Mouse (Mus musculus): ENCODE data around the gene Tbx18. TPM values are rescaled to one million over a fixed set of nuclear protein-coding genes. Genes with fewer than 3 reads are reported as not detected.

Gene Tbx18
- polyA plus RNA-seq, 1 experiment = not detected

- no peak for TF ChIP-seq GATA1 (IDR thresholded peaks at IDR 0.05; ENCODE audit: low read length)
These were observed 644 bp downstream of the Tbx18 start for GRCm38 (mm10) chr9:87730271-87730960.

GRCm38 (mm10) chr9:87729316-87730270 is 1.5 kb downstream of the Tbx18 start:
- TF ChIP-seq GATA1 (IDR thresholded peaks at IDR 0.05; ENCODE audit: low read length) = no peak

- TF ChIP-seq GATA1 (IDR thresholded peaks at IDR 0.05; ENCODE audit: low read length) = no peak
These were observed 3.0 kb downstream of the Tbx18 start for GRCm38 (mm10) chr9:87728107-87728506.

GRCm38 (mm10) chr9:87727155-87727953 is 3.7 kb downstream of the Tbx18 start:
- no peak for TF ChIP-seq GATA1 (IDR thresholded peaks at IDR 0.05; ENCODE audit: low read length)

- no peak for TF ChIP-seq GATA1 (IDR thresholded peaks at IDR 0.05; ENCODE audit: low read length)
These were observed 9.3 kb downstream of the Tbx18 start for GRCm38 (mm10) chr9:87721793-87722192.

- TF ChIP-seq GATA1 (IDR thresholded peaks at IDR 0.05; ENCODE audit: low read length) = no peak
These were observed 20.7 kb downstream of the Tbx18 start for GRCm38 (mm10) chr9:87710360-87710759.

- TF ChIP-seq GATA1 (IDR thresholded peaks at IDR 0.05; ENCODE audit: low read length) = no peak
These were observed 22.9 kb downstream of the Tbx18 start for GRCm38 (mm10) chr9:87708151-87708550.

GRCm38 (mm10) chr9:87702267-87702666 is 28.8 kb downstream of the Tbx18 start:
- TF ChIP-seq GATA1 (IDR thresholded peaks at IDR 0.05; ENCODE audit: low read length) = no peak

- no peak for TF ChIP-seq GATA1 (IDR thresholded peaks at IDR 0.05; ENCODE audit: low read length)
These were observed 44.1 kb downstream of the Tbx18 start for GRCm38 (mm10) chr9:87686981-87687380.

- TF ChIP-seq GATA1 (IDR thresholded peaks at IDR 0.05; ENCODE audit: low read length) = no peak
These were observed 48.8 kb downstream of the Tbx18 start for GRCm38 (mm10) chr9:87682247-87682646.

Data from G1E-ER4 (cell line).